Mouse (Mus musculus) heart, postnatal 0 days (tissue): ENCODE data around the gene Dok7.

Source experiments
- CTCF ChIP-seq: IDR thresholded peaks from 2 replicates; pipeline ENCODE4 v1.5.1; 2016; ENCODE audit warnings: antibody characterized with exemption, control low read depth, low read depth
- EP300 ChIP-seq: IDR thresholded peaks from 2 replicates; pipeline ENCODE4 v1.6.1; 2016; ENCODE audit warnings: antibody characterized with exemption, low read depth

- TF ChIP-seq CTCF (no peak), EP300 (no peak)
These were observed 45.2 kb upstream of the Dok7 start for GRCm38 (mm10) chr5:35011156-35011923.
